Mouse (Mus musculus) heart, postnatal 0 days (tissue): ENCODE results near the gene Grrp1. TPM values are rescaled to one million over a fixed set of nuclear protein-coding genes. Genes with fewer than 3 reads are reported as not detected.
"Not testable (repeated sequence)": the region's sequence is repeated elsewhere in the genome, so short reads cannot be mapped to it uniquely, and the experiment has no call there.

Experiments
- ATAC-seq: fragments of 200-750 bp; cut with Nextera tagmentation; 2 replicates; pipeline ENCODE4 v1.8.0; 2017; ENCODE audit warnings: low read depth, moderate number of reproducible peaks, moderate library complexity; ENCODE audit not compliant: insufficient read depth
- DNase-seq: peaks from one replicate; pipeline ENCODE4 v3.0.0-alpha.2; 2016; ENCODE audit warnings: low spot score
- H3K27ac ChIP-seq: fragments of 300-500 bp; sonication (generic); 2 replicates; pipeline ENCODE4 v1.5.1; 2014; ENCODE audit warnings: low read depth, mild to moderate bottlenecking
- H3K27me3 ChIP-seq: fragments of 300-500 bp; sonication (generic); 2 replicates; pipeline ENCODE4 v1.6.1; 2014; ENCODE audit warnings: low read length, mixed read lengths; ENCODE audit not compliant: control insufficient read depth, insufficient read depth
- H3K36me3 ChIP-seq: fragments of 300-500 bp; sonication (generic); replicated peaks from 2 replicates; pipeline ENCODE4 v1.6.1; 2014; ENCODE audit warnings: low read length, mixed read lengths; ENCODE audit not compliant: control insufficient read depth, insufficient read depth
- H3K4me1 ChIP-seq: fragments of 300-500 bp; sonication (generic); 2 replicates; pipeline ENCODE4 v1.6.1; 2014; ENCODE audit warnings: antibody characterized with exemption; ENCODE audit not compliant: control insufficient read depth, insufficient read depth
- H3K4me2 ChIP-seq: fragments of 300-500 bp; sonication (generic); 2 replicates; pipeline ENCODE4 v1.6.1; 2014; ENCODE audit warnings: low read depth, mild to moderate bottlenecking, low read length, moderate library complexity
- H3K4me3 ChIP-seq: fragments of 300-500 bp; sonication (generic); 2 replicates; pipeline ENCODE4 v1.5.1; 2014; ENCODE audit warnings: low read depth, low read length
- H3K9ac ChIP-seq: fragments of 300-500 bp; sonication (generic); replicated peaks from 2 replicates; pipeline ENCODE4 v1.6.1; 2014; ENCODE audit warnings: low read depth, low read length, mixed read lengths
- H3K9me3 ChIP-seq: fragments of 300-500 bp; sonication (generic); replicated peaks from 2 replicates; pipeline ENCODE4 v1.6.1; 2016; ENCODE audit warnings: low read length; ENCODE audit not compliant: control insufficient read depth
- CTCF ChIP-seq: IDR thresholded peaks from 2 replicates; pipeline ENCODE4 v1.5.1; 2016; ENCODE audit warnings: antibody characterized with exemption, control low read depth, low read depth
- EP300 ChIP-seq: IDR thresholded peaks from 2 replicates; pipeline ENCODE4 v1.6.1; 2016; ENCODE audit warnings: antibody characterized with exemption, low read depth
- WGBS: fragments of 180-500 bp; shearing (Covaris S2); extraction: QIAGEN DNeasy Blood & Tissue Kit; methylation state at CpG from one replicate; pipeline ENCODE4 v1.1.7; 2014; 5-methylcytosine and 5-hydroxymethylcytosine counted together
- polyA plus RNA-seq: library from polyadenylated mRNA; unstranded; fragments of >200 nt; fragmentation: Nextera tagmentation; extraction: Ambion mirVana; gene quantifications from 2 replicates; pipeline ENCODE4 v1.2.1, GENCODE M21; 2015
- total RNA-seq: library from RNA; depleted of rRNA; stranded (reverse); fragments of >200 nt; gene quantifications from 2 replicates; pipeline ENCODE4 v1.2.3, GENCODE M21; 2014; ENCODE audit warnings: low replicate concordance

Gene Grrp1
- total and polyA plus RNA-seq, 2 experiments from 2014 or later, result 6.0 to 26.1 TPM

DNA sequence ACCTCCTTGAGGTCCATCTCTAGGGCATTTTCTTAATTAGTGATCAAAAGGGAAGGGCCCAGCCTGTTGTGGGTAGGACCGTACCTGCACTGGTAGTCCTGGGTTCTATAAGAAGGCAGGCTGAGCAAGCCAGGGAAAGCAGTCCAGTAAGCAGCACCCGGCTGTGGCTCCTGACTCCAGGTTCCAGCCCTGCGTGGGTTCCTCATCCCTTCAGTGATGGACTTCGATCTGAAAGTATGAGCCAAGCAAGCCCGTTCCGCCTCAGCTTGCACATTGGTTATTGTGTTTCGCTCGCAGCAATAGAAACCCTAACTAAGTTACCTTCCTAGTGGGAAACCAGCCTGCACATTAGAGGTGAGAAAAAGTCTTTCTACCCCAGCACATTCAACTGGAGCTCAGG, 43.5 kb upstream of the Grrp1 start:
- peaks cover 21% of the 10 kb centered on the region for H3K4me1 ChIP-seq
- WGBS, result 95% methylated on average over 8 of the region's 8 CpGs

DNA sequence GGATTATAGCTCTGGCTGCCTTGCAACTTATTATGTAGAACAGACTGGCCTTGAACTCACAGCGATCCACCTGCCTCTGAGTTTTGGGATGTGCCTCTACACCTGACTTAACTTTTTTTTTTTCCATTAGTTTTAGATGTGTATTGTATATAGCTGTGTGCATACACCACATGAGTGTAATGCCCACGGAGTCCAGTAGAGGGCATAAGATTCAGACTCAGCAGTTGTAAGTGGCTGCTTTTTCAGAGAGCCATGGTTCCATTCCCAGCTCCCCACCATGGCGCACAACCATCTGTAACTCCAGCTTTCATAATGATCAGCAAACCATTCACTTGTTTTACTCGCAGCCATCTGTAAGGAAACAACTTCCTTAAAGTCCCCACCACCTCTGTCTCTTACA, 42.6 kb upstream of the Grrp1 start:
- whole genome bisulfite sequencing, result 99% methylated on average over 4 of the region's 4 CpGs
- Histone ChIP-seq H3K27ac (no peak overlapping the region), H3K4me3 (no peak overlapping the region), H3K27me3 (no peaks in the 10 kb centered on the region), H3K9ac (no peak overlapping the region), H3K36me3 (no peaks in the 10 kb centered on the region), H3K9me3 (no peaks in the 10 kb centered on the region), H3K4me2 (no peak overlapping the region), H3K4me1 (peaks cover 18% of the 10 kb centered on the region)
- ATAC-seq (no peak), DNase-seq (no peak)
- no peak for TF ChIP-seq CTCF
- no peak for TF ChIP-seq EP300

More for the DNA sequence above, 43.5 kb upstream of the Grrp1 start:
- Histone ChIP-seq H3K9ac (no peak overlapping the region), H3K9me3 (no peaks in the 10 kb centered on the region), H3K4me3 (no peak overlapping the region), H3K27ac (no peak overlapping the region), H3K36me3 (no peaks in the 10 kb centered on the region), H3K27me3 (no peaks in the 10 kb centered on the region), H3K4me2 (no peak overlapping the region)
- TF ChIP-seq CTCF, result no peak
- TF ChIP-seq EP300, result no peak
- no peak for ATAC-seq
- no peak for DNase-seq

DNA sequence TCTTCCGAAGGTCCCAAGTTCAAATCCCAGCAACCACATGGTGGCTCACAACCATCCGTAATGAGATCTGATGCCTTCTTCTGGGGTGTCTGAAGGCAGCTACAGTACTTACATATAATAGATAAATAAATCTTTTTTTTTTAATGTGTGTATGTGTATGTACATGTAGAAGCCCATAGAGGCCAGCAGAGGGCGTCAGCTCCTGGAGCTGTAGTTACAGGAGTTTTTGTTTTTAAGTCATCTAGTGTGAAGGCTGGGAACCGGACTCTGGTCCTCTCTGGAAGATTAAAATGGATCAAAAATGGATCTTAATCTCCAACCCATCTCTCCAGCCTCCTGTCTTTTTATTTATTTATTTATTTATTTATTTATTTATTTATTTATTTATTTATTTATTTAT, 42.2 kb upstream of the Grrp1 start:
- not testable (repeated sequence) for DNase-seq, ATAC-seq, H3K27ac ChIP-seq, H3K9ac ChIP-seq, H3K27me3 ChIP-seq, H3K36me3 ChIP-seq, H3K4me3 ChIP-seq, H3K9me3 ChIP-seq, H3K4me2 ChIP-seq
- WGBS, result 85% methylated on average over 4 of the region's 4 CpGs
- H3K4me1 ChIP-seq, result peaks cover 18% of the 10 kb centered on the region

DNA sequence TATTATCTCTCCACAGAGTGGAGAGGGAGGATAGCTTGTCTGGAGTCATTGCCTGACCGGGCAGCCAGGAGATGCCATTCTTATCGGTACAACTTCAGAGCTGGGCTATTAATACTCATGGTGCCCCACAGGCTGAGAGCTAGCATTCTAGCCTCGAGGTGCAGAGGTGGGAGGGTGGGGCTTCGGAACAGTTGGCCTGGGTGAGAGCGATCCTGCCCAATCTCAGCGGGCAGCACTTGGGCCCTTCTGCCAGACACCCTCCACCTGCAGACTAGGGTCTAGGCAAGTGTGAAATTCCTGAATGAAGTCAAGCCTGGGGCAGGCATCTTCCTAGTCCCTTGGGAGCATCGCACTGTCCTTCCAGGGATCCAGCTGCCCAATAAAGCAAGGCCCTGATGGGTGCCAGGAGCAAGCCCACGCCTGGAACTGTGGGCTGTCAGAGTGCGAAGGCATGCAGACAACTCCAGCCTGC, 39.8 kb upstream of the Grrp1 start:
- peak overlapping the region; percentile 94 for H3K27ac ChIP-seq
- H3K9ac ChIP-seq, result no peak overlapping the region
- H3K4me1 ChIP-seq, result peaks cover 23% of the 10 kb centered on the region
- H3K9me3 ChIP-seq, result no peaks in the 10 kb centered on the region
- peak; percentile 95 for ATAC-seq
- no peaks in the 10 kb centered on the region for H3K36me3 ChIP-seq
- H3K27me3 ChIP-seq, result no peaks in the 10 kb centered on the region
- DNase-seq, result peak; percentile 93
- WGBS, result 13% methylated on average over 9 of the region's 9 CpGs
- TF ChIP-seq CTCF (peak; percentile 14; the same call in 1 of the 2 replicates), EP300 (no peak)
- H3K4me2 ChIP-seq, result peak overlapping the region; percentile 42
- H3K4me3 ChIP-seq, result peak overlapping the region; percentile 15; the same call in 1 of the 2 replicates

DNA sequence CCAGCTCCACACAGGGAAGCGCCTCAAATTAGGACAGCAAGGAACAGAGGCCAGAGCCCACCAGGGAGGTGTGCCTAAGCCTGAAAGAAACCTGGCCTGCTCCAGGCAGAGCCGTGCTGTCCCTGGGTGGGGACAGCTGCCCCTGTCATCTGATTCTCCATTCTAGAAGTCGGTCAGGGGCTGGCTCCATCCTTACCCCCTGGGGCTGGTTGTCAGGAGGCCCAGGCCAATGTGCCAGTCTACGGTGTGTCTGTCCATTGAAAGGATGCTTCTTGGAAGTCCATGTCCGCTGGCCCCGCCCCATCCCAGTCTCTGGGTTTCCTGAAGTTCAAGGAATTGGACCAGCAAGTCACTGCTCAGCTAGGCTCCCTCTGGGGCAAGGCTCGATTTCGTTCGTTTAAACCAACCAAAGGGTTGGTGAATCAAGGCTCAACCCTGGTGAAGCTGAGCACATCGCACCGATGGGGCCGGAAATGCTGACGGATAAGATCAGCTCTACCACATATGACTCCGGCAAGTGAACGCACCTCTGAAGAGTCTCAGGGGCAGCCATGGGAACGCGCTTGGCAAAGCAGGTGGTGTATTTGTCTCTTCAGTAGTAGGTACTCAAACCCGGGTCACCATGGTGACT, 39.3 kb upstream of the Grrp1 start:
- Histone ChIP-seq H3K9ac (no peak overlapping the region), H3K4me3 (peak overlapping the region; percentile 15; the same call in 1 of the 2 replicates), H3K36me3 (no peaks in the 10 kb centered on the region), H3K27ac (peak overlapping the region; percentile 94), H3K4me2 (peak overlapping the region; percentile 42), H3K4me1 (peaks cover 28% of the 10 kb centered on the region), H3K9me3 (no peaks in the 10 kb centered on the region), H3K27me3 (no peaks in the 10 kb centered on the region)
- 27% methylated on average over 18 of the region's 18 CpGs for WGBS
- DNase-seq, result no peak
- TF ChIP-seq CTCF (no peak), EP300 (no peak)
- ATAC-seq, result no peak

DNA sequence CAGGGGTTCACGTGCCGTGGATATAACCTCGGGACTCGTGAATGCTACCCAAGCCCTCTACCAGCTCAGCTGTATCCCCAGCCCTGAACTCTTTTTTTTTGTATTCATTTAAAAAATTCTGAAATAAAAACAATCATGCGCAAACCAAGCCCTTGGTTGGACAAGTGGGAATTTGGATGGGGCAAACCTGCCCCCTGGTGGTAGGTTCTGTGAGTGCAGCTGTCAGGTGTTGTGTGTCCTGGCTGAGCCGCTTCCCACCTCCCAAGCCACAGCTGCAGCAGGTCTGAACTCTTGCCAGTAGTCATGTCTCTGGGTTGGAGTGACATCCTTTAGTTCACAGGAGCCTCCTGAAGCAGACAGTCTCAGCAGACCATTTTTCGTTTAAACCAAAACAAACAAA, 38.2 kb upstream of the Grrp1 start:
- Histone ChIP-seq H3K9me3 (no peaks in the 10 kb centered on the region), H3K4me2 (no peak overlapping the region), H3K36me3 (no peaks in the 10 kb centered on the region), H3K4me3 (no peak overlapping the region), H3K4me1 (peaks cover 31% of the 10 kb centered on the region), H3K9ac (no peak overlapping the region), H3K27me3 (no peaks in the 10 kb centered on the region), H3K27ac (no peak overlapping the region)
- ATAC-seq (no peak), DNase-seq (peak; percentile 66)
- TF ChIP-seq CTCF (peak; percentile 91), EP300 (no peak)
- WGBS, result 19% methylated on average over 7 of the region's 7 CpGs
